Mouse (Mus musculus): ENCODE measurements at regions not wholly inside any gene's neighbourhood (a gene's known extent, or its start where the extent isn't known, plus 50 kb on each side); places are given as distances from the start of the nearest gene placed in this dataset.

DNA sequence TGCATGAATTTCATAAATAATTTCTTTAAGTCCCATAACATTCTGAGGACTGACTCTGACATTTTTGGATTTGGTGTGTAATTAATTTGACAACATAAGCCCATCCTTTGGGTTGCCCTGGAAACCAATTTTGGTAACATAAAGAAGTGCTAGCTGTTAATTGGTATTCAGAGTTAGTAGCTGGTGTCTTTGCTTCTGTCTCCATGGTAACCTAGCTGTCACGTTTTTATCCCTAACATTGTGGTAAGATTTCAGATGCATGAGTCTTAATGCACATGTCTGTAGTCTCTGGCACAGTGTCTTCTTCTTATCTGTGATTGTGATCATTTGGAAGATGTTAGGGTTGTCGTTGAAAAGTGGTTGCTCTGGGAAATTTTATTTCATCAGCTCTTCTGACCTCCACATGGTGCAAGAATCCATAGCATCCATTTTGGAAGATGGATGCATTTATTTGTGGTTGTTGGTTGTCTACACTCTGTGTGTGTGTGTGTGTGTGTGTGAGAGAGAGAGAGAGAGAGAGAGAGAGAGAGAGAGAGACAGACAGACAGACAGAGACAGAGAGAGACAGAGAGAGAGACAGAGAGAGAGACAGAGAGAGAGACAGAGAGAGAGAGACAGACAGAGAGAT is 255.1 kb downstream of the Plk2 start:
- ATAC-seq: peak; percentile 93

DNA sequence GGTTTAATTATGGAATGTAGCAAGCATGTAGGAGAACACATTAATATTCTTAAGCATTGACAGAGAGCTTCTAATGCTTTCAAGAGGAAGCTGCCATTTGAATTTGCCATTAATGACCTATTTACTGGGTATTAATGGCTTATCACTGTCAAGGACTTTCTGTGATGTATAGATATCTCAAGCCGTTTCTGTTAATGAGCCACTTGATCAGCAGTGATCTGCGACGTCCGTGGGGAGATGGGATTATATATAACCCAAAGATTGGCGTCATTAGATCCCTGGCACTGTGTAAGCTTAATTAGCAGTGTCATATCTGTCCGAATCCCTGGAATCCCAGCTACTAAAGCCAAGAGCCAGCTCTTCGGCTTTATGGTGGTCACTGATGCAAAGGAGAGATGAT is 257.4 kb downstream of the Plk2 start:
- peaks cover 3% of the 10 kb centered on the region; the same call in 1 of the 2 replicates for H3K27me3 ChIP-seq
- no peak overlapping the region for H3K27ac ChIP-seq
- H3K4me3 ChIP-seq (replicated peaks): no peak overlapping the region
- 42% methylated on average over 7 of the region's 7 CpGs for WGBS
- no peak overlapping the region for H3K9ac ChIP-seq (replicated peaks)
- ATAC-seq: peak; percentile 53; the same call in 1 of the 2 replicates
- peaks cover 25% of the 10 kb centered on the region for H3K4me1 ChIP-seq (replicated peaks)
- H3K9me3 ChIP-seq: no peaks in the 10 kb centered on the region
- no peaks in the 10 kb centered on the region for H3K36me3 ChIP-seq
- no peak overlapping the region for H3K4me2 ChIP-seq (replicated peaks)

More for the DNA sequence above, 255.1 kb downstream of the Plk2 start:
- H3K4me3 ChIP-seq (replicated peaks): no peak overlapping the region
- H3K9ac ChIP-seq (replicated peaks): no peak overlapping the region
- H3K4me2 ChIP-seq (replicated peaks): peak overlapping the region; percentile 21; the same call in 1 of the 2 replicates
- WGBS: 11% methylated on average over 2 of the region's 2 CpGs
- H3K27me3 ChIP-seq: peaks cover 6% of the 10 kb centered on the region; the same call in 1 of the 2 replicates
- no peaks in the 10 kb centered on the region for H3K36me3 ChIP-seq
- peak overlapping the region; percentile 74 for H3K27ac ChIP-seq
- H3K4me1 ChIP-seq (replicated peaks): peaks cover 25% of the 10 kb centered on the region
- H3K9me3 ChIP-seq: no peaks in the 10 kb centered on the region

DNA sequence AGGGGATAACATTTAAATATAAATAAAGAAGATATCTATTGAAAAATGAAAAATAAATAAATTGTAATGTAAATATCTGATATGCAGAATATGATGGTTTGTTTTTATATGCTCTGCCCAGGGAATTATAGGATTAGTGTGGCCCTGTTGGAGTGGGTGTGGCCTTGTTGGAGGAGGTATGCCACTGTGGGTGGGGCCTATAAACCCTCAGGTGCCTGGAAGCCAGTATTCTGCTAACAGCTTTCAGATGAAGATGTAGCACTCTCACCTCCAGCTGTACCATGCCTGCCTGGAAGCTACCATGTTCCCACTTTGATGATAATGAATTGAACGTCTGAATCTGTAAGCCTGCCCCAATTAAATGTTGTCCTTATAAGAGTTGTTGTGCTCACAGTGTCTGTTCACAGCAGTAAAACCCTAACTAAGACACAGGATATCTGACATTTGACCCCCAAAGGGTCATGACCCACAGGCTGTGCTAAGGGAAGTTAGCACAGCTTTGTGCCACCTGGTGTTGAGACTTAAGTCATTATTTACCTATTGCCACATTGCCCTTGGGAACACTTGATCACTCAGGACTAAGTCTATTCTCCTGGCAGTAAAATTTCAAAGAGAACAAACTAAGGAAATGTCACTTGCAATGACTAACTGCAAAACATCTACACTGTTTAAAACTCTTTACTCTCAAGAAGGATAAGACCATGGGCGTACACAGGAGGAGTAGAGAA is 270.4 kb downstream of the Plk2 start:
- 54% methylated on average over 2 of the region's 2 CpGs for WGBS
- Histone ChIP-seq H3K4me3 (replicated peaks) (no peak overlapping the region), H3K9me3 (no peaks in the 10 kb centered on the region), H3K36me3 (no peaks in the 10 kb centered on the region), H3K27me3 (no peaks in the 10 kb centered on the region), H3K9ac (replicated peaks) (no peak overlapping the region), H3K4me1 (replicated peaks) (peaks cover 3% of the 10 kb centered on the region; the same call in 1 of the 2 replicates), H3K27ac (no peak overlapping the region), H3K4me2 (replicated peaks) (no peak overlapping the region)
- no peak for ATAC-seq

DNA sequence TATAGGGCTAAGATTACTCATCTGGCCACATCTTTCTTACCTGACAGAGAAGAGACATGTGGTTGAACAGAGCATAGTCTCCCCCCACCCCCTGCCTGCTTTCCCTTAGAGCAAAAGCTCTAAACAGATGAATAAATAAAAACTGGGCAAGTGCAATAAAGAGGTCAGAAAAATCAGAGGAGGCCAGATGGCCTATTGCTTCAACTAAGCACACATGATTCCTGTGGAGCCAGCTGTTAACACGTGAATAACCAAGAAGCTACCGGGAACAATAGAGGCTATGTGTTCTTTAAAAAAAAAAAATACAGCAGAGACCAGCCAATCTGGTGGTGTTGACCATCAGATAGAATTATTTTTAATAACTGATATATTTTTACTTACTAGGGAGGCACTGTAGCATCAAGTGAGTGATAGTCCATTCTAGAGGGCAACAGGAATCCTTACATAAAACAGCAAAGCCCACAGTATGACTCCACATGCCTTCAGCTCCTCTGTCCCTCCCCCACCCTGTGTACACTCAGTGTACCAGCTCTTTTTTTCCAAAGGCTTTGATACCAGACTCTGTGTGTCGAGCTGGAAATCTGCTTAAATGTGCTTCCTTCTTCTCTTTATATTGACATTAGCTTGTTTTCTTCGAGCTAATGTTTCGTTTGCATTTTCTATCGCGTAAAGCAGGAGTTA is 272.6 kb downstream of the Plk2 start:
- H3K36me3 ChIP-seq: no peaks in the 10 kb centered on the region
- H3K4me3 ChIP-seq (replicated peaks): no peak overlapping the region
- H3K9me3 ChIP-seq: no peaks in the 10 kb centered on the region
- H3K4me1 ChIP-seq (replicated peaks): peaks cover 3% of the 10 kb centered on the region; the same call in 1 of the 2 replicates
- no peaks in the 10 kb centered on the region for H3K27me3 ChIP-seq
- ATAC-seq: no peak
- WGBS: 59% methylated on average over 7 of the region's 7 CpGs
- H3K4me2 ChIP-seq (replicated peaks): no peak overlapping the region
- no peak overlapping the region for H3K9ac ChIP-seq (replicated peaks)
- H3K27ac ChIP-seq: 0 out of 2 replicates have a peak overlapping the region, but pooled peaks have one; percentile 26

DNA sequence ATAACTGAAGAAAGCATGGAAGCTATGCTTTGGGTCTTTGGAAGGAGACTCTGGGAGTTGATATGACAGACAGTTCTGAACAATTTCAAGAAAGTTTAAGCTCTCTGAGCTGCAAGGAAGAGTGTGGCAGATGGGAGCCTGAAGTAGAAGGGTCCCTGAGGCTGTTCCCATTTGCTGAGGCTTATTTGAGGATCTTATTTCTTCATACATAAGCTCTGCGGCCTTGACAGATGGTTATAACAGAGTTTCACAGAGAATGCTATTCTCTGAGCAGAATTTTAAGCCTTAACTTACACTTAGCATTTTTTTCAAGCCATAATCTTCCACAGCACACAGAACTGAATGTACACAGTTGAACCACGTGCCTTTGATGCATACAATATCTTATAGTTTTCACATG is 278.7 kb downstream of the Plk2 start:
- no peak overlapping the region for H3K27ac ChIP-seq
- H3K9me3 ChIP-seq: no peaks in the 10 kb centered on the region
- H3K4me2 ChIP-seq (replicated peaks): no peak overlapping the region
- H3K4me1 ChIP-seq (replicated peaks): no peaks in the 10 kb centered on the region
- H3K4me3 ChIP-seq (replicated peaks): no peak overlapping the region
- no peaks in the 10 kb centered on the region for H3K36me3 ChIP-seq
- no peak for ATAC-seq
- no peaks in the 10 kb centered on the region for H3K27me3 ChIP-seq
- no peak overlapping the region for H3K9ac ChIP-seq (replicated peaks)
- 73% methylated on average over 2 of the region's 2 CpGs for whole genome bisulfite sequencing

DNA sequence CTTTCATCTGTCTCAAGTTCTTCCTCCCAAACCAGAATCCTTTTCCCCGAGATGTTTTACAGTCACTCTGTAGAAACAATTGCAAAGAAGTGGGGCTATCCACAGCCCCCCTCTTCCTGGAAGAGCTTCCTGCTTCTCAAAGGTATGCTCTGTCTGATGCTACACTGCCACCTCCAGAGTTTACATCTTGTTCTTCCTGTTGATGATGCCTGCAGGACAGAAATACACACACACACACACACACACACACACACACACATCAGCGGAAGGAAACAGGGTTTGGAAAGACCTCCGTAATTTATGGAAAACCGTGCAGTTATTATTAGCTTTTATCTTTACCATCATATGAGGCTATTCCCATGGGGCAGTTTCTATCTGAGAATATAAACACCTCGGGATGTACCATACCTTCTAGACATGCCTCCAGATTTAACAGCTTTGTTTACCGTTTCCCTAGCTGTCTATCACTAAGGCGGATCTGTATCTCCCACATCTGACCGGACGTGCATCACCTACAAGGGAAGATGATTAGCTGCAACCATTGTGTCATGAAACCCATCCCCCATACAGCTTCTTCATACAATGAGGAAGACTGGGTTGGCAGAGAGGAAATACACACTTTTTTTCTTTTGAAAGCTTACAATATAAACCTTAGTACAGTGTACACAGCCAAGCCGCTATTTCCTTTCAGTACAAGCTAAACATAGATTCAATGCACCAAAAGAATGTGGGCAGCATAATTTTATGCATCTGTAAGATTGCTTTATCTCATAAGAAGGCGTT is 288.6 kb downstream of the Plk2 start:
- no peaks in the 10 kb centered on the region for H3K4me1 ChIP-seq (replicated peaks)
- no peak overlapping the region for H3K4me3 ChIP-seq (replicated peaks)
- no peak overlapping the region for H3K9ac ChIP-seq (replicated peaks)
- H3K4me2 ChIP-seq (replicated peaks): no peak overlapping the region
- 84% methylated on average over 11 of the region's 11 CpGs for WGBS
- no peak overlapping the region for H3K27ac ChIP-seq
- peaks cover 10% of the 10 kb centered on the region; the same call in 1 of the 2 replicates for H3K27me3 ChIP-seq
- ATAC-seq: no peak
- H3K9me3 ChIP-seq: no peaks in the 10 kb centered on the region
- H3K36me3 ChIP-seq: no peaks in the 10 kb centered on the region

DNA sequence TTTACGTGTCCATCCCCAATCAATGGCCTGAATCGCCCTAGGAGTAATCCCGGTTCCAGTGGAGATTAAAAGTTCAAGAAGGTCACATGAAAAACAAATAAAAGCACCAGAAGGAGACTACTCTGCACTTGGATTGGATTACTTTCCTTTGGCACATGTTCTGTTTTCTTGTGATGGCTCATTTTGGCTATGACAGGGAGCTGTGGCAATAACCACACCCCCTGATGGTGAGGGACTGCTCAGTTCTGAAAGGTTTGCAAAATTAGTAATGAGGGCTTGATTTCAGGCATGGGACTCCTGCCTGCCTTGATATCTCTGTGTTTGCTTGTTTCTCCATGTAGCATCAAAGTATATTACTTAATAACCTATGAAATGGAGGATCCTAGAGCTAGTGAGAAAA is 293.9 kb downstream of the Plk2 start:
- Histone ChIP-seq H3K36me3 (no peaks in the 10 kb centered on the region), H3K4me1 (replicated peaks) (0 out of 2 replicates have a peak, but pooled peaks cover 3% of the 10 kb centered on the region), H3K9ac (replicated peaks) (no peak overlapping the region), H3K4me3 (replicated peaks) (no peak overlapping the region), H3K27ac (no peak overlapping the region), H3K27me3 (peaks cover 13% of the 10 kb centered on the region), H3K9me3 (no peaks in the 10 kb centered on the region), H3K4me2 (replicated peaks) (no peak overlapping the region)
- no peak for ATAC-seq
- WGBS: 14% methylated on average over 3 of the region's 3 CpGs

DNA sequence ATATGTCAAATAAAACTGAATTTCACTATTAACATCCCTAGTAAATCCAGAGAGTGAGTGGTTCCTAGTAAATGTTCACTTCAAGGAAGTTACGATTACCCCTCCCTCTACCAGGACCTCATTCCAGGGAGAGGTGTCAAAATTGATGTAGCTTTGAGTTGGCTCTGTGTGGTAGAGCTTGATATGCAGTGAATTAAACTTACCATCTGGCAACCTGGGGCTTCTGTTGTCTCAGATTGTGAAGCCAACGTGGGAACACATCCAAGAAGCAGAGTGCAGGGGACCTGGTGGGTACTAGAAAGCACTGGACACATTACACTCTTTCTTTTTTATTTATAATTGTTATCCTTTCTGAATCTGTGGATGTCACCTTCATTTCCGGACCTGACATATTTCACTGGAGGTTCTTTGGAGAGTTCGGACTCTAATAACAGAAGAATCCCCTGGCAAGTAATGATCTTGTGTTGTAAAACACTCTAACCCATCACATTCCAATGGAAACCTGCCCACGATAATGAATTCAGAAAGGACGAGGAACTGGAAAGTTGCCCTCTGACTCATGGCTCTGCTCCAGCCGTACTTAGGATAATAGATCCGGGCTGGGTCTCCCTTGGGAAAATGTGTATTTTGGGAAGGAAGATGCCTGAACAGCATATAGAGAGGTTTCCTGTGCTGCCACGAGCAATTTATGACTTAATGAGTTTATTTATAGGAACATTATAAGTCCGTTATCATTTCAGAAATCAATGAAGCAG is 295.8 kb downstream of the Plk2 start:
- no peak overlapping the region for H3K4me2 ChIP-seq (replicated peaks)
- no peaks in the 10 kb centered on the region for H3K9me3 ChIP-seq
- 0 out of 2 replicates have a peak, but pooled peaks cover 3% of the 10 kb centered on the region for H3K4me1 ChIP-seq (replicated peaks)
- peaks cover 17% of the 10 kb centered on the region for H3K27me3 ChIP-seq
- H3K4me3 ChIP-seq (replicated peaks): no peak overlapping the region
- H3K36me3 ChIP-seq: no peaks in the 10 kb centered on the region
- H3K27ac ChIP-seq: no peak overlapping the region
- no peak overlapping the region for H3K9ac ChIP-seq (replicated peaks)
- no peak for ATAC-seq
- 59% methylated on average over 10 of the region's 10 CpGs for WGBS

DNA sequence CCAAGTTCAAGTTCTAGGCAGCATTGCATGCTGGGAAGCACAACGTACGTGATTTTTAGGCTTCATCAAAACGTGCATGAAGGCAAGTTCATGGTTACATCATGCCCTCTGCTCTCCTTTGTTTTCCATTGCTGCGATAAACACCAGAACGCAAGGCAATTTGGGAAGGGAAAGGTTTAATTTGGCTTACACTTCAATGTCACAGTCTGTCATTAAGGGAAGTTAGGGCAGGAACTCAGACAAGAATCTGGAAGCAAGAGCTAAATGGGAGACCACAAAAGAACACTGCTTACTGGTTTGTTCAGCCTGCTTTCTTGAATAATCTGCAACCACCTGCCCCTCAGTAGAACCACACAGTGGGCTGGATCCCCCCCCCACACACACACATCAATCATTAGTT is 297.9 kb downstream of the Plk2 start:
- ATAC-seq: no peak
- H3K36me3 ChIP-seq: no peaks in the 10 kb centered on the region
- H3K27me3 ChIP-seq: peaks cover 13% of the 10 kb centered on the region
- H3K9me3 ChIP-seq: no peaks in the 10 kb centered on the region
- H3K4me1 ChIP-seq (replicated peaks): 0 out of 2 replicates have a peak, but pooled peaks cover 3% of the 10 kb centered on the region
- H3K9ac ChIP-seq (replicated peaks): no peak overlapping the region
- no peak overlapping the region for H3K4me3 ChIP-seq (replicated peaks)
- H3K4me2 ChIP-seq (replicated peaks): no peak overlapping the region
- no peak overlapping the region for H3K27ac ChIP-seq
- 84% methylated on average over 5 of the region's 5 CpGs for WGBS

DNA sequence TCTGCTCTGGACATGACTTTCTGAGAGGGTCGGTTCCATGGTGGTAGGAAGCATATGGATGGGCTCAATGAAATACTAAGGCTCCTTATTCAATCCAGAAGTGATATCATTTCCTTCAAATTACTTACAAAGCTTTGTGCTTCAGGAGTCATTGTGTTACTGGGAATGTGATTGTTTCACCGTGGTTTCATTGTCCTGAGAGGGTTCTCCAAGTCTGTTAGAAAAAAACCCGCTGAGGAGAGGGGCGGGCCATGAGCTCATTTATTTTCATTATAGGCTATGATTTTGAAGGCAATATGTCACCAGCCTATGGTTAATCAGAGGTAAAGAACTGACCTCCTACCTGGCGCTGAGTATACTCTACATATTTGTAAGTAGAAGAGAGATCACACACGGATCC is 300.0 kb downstream of the Plk2 start:
- no peak for ATAC-seq
- Histone ChIP-seq H3K4me1 (replicated peaks) (0 out of 2 replicates have a peak, but pooled peaks cover 3% of the 10 kb centered on the region), H3K9me3 (no peaks in the 10 kb centered on the region), H3K4me3 (replicated peaks) (no peak overlapping the region), H3K27me3 (peaks cover 6% of the 10 kb centered on the region), H3K27ac (no peak overlapping the region), H3K4me2 (replicated peaks) (no peak overlapping the region), H3K9ac (replicated peaks) (no peak overlapping the region), H3K36me3 (no peaks in the 10 kb centered on the region)
- WGBS: 75% methylated on average over 6 of the region's 6 CpGs

DNA sequence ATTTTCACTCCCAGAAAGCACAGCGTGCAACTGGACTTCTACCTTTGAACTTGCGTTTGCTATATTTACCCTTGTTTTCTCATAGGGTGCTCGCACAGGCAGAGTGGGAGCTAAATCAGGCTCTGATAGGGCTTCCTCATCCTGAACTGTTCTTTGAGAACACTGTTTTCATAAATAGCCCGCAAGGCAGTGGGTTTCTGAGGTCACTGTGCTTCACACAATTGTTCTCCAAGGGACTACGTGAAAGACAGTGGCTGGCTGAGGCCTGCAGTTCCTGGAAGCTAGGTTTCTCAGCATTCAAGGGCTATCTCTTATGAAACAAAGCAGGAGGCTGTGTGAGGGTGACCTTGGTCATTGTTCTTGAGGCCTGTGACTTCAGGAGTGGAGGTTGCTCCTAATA is 301.7 kb downstream of the Plk2 start:
- Histone ChIP-seq H3K9me3 (no peaks in the 10 kb centered on the region), H3K4me1 (replicated peaks) (no peaks in the 10 kb centered on the region), H3K27ac (no peak overlapping the region), H3K4me3 (replicated peaks) (no peak overlapping the region), H3K36me3 (no peaks in the 10 kb centered on the region), H3K4me2 (replicated peaks) (no peak overlapping the region), H3K9ac (replicated peaks) (no peak overlapping the region), H3K27me3 (peaks cover 3% of the 10 kb centered on the region; the same call in 1 of the 2 replicates)
- no peak for ATAC-seq
- WGBS: 81% methylated on average over 5 of the region's 5 CpGs

All from midbrain, embryonic 13.5 days (tissue).